Mouse (Mus musculus) ES-E14 (cell line): Measurements from ENCODE around the gene Rassf4.

ENCODE experiments used
- HCFC1 ChIP-seq: IDR thresholded peaks from 2 replicates; pipeline ENCODE4 v1.6.1; 2012; ENCODE audit warnings: low read length, inconsistent platforms, borderline replicate concordance; ENCODE audit not compliant: insufficient read depth
- MAFK ChIP-seq: IDR thresholded peaks from 2 replicates; pipeline ENCODE4 v1.6.1; 2014; ENCODE audit warnings: mild to moderate bottlenecking, low read depth, low read length, inconsistent platforms; ENCODE audit not compliant: insufficient read depth
- ZNF384 ChIP-seq: IDR thresholded peaks from 2 replicates; pipeline ENCODE4 v1.6.1; 2012; ENCODE audit warnings: low read depth, low read length, inconsistent platforms

DNA sequence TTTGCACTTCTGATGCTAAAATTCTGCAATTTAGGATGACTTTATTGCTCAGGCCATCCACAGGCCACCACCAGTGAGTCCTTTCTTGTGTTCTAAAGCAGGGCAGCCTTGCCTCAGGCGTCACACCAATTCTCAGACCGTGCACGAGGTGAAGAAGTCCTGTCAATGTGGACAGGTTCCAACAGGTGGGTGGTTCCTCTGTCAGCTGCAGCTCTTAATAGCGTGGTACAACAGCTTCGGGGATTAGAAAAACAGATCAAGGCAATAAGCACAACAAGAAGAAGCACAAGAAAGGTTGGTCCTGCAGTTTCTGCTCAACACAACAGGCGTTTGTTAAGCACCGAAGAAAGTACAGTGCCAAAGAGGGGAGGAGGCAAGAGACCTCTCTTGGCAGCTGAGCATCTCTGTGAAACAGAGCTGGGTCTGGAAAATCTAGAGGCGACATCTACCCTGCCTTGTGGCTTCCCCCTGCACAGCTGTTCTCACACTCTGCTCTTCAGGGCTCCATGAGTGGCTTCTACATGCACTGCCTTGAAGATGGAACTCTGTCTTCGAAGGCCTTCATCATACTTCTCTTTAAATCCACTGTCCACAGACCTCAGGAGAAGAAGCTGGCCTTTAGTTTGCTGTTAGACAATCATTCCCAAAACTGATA lies 37.0 kb downstream of the Rassf4 start:
- TF ChIP-seq HCFC1: no peak
- TF ChIP-seq MAFK: no peak
- no peak for TF ChIP-seq ZNF384
